Mouse (Mus musculus) small intestine, adult 2 months (tissue): ENCODE measurements at regions not wholly inside any gene's neighbourhood (a gene's known extent, or its start where the extent isn't known, plus 50 kb on each side); places are given as distances from the start of the nearest gene placed in this dataset.
"Not testable (repeated sequence)": the region's sequence is repeated elsewhere in the genome, so short reads cannot be mapped to it uniquely, and the experiment has no call there.

Experiments
- H3K27ac ChIP-seq: fragments of 200-500 bp; 2 replicates; pipeline ENCODE4 v1.5.1; 2012; ENCODE audit warnings: low read depth, low read length, control low read depth, inconsistent platforms; ENCODE audit not compliant: insufficient read depth
- H3K27me3 ChIP-seq: fragments of 200-500 bp; 2 replicates; pipeline ENCODE4 v1.6.1; 2012; ENCODE audit warnings: mild to moderate bottlenecking, moderate library complexity, low read length, inconsistent platforms; ENCODE audit not compliant: control insufficient read depth, insufficient read depth
- H3K36me3 ChIP-seq: fragments of 200-500 bp; 2 replicates; pipeline ENCODE4 v1.6.1; 2012; ENCODE audit warnings: mild to moderate bottlenecking, low read length, control low read depth, inconsistent platforms; ENCODE audit not compliant: control insufficient read depth, insufficient read depth
- H3K4me1 ChIP-seq: fragments of 200-500 bp; 2 replicates; pipeline ENCODE4 v1.6.1; 2012; ENCODE audit warnings: low read length, inconsistent platforms, mixed read lengths; ENCODE audit not compliant: control insufficient read depth, insufficient read depth, insufficient read length
- H3K4me3 ChIP-seq: fragments of 200-500 bp; 2 replicates; pipeline ENCODE4 v1.5.1; 2012; ENCODE audit warnings: low read depth, mild to moderate bottlenecking, control low read depth, inconsistent platforms, low read length, moderate library complexity
- CTCF ChIP-seq: fragments of 200-500 bp; IDR thresholded peaks from 2 replicates; pipeline ENCODE4 v1.5.1; 2012; ENCODE audit warnings: low read depth, mild to moderate bottlenecking, control low read depth, inconsistent platforms, low read length, moderate library complexity, mixed read lengths; ENCODE audit not compliant: insufficient replicate concordance, insufficient read length; ENCODE audit errors: extremely low read depth
- POLR2A ChIP-seq: fragments of 200-500 bp; IDR thresholded peaks from 2 replicates; pipeline ENCODE4 v1.6.1; 2012; ENCODE audit warnings: low read depth, mild to moderate bottlenecking, control low read depth, inconsistent platforms, low read length, moderate library complexity
- WGBS: fragments of 180-500 bp; shearing (Covaris S2); methylation state at CpG from one replicate; pipeline ENCODE4 v1.1.7; 2018; 5-methylcytosine and 5-hydroxymethylcytosine counted together

GRCm38 (mm10) chr14:15914176-15914575 lies 334.9 kb upstream of the Ngly1 start:
- no peaks in the 10 kb centered on the region for H3K27me3 ChIP-seq
- 81% methylated on average over 3 of the region's 3 CpGs for WGBS
- TF ChIP-seq POLR2A (no peak), CTCF (no peak)
- H3K36me3 ChIP-seq, result no peaks in the 10 kb centered on the region
- H3K4me1 ChIP-seq, result no peaks in the 10 kb centered on the region
- H3K4me3 ChIP-seq, result no peak overlapping the region
- H3K27ac ChIP-seq, result no peak overlapping the region

- not testable (repeated sequence) for H3K27ac ChIP-seq, H3K4me1 ChIP-seq, H3K36me3 ChIP-seq, H3K4me3 ChIP-seq, H3K27me3 ChIP-seq
- 76% methylated on average over 3 of the region's 3 CpGs for WGBS
Observed at GRCm38 (mm10) chr14:15924676-15925075, 324.4 kb upstream of the Ngly1 start.

- Histone ChIP-seq H3K27ac (no peak overlapping the region), H3K36me3 (no peaks in the 10 kb centered on the region), H3K4me1 (no peaks in the 10 kb centered on the region), H3K27me3 (no peaks in the 10 kb centered on the region), H3K4me3 (no peak overlapping the region)
- TF ChIP-seq POLR2A (no peak), CTCF (no peak)
Observed at GRCm38 (mm10) chr14:15934729-15935128, 314.4 kb upstream of the Ngly1 start.

- Histone ChIP-seq H3K27ac (no peak overlapping the region), H3K27me3 (no peaks in the 10 kb centered on the region), H3K4me3 (no peak overlapping the region), H3K4me1 (no peaks in the 10 kb centered on the region), H3K36me3 (no peaks in the 10 kb centered on the region)
- TF ChIP-seq POLR2A (no peak), CTCF (no peak)
Observed at GRCm38 (mm10) chr14:15970321-15970720, 278.8 kb upstream of the Ngly1 start.

GRCm38 (mm10) chr14:15970767-15971166 lies 278.3 kb upstream of the Ngly1 start:
- no peaks in the 10 kb centered on the region for H3K27me3 ChIP-seq
- no peak overlapping the region for H3K4me3 ChIP-seq
- no peaks in the 10 kb centered on the region for H3K4me1 ChIP-seq
- TF ChIP-seq POLR2A, result no peak
- TF ChIP-seq CTCF, result no peak
- H3K36me3 ChIP-seq, result no peaks in the 10 kb centered on the region
- H3K27ac ChIP-seq, result no peak overlapping the region

- Histone ChIP-seq H3K36me3 (no peaks in the 10 kb centered on the region), H3K4me1 (no peaks in the 10 kb centered on the region), H3K27ac (no peak overlapping the region), H3K4me3 (no peak overlapping the region), H3K27me3 (no peaks in the 10 kb centered on the region)
- TF ChIP-seq CTCF (no peak), POLR2A (no peak)
Observed at GRCm38 (mm10) chr14:15971306-15971705, 277.8 kb upstream of the Ngly1 start.

GRCm38 (mm10) chr14:15977366-15977765 lies 271.7 kb upstream of the Ngly1 start:
- Histone ChIP-seq H3K27me3 (no peaks in the 10 kb centered on the region), H3K36me3 (no peaks in the 10 kb centered on the region)
- WGBS, result 96% methylated on average over 1 of the region's 1 CpGs

GRCm38 (mm10) chr14:15978329-15978728 lies 270.8 kb upstream of the Ngly1 start:
- H3K27me3 ChIP-seq, result no peaks in the 10 kb centered on the region
- H3K4me3 ChIP-seq, result no peak overlapping the region
- H3K36me3 ChIP-seq, result no peaks in the 10 kb centered on the region
- TF ChIP-seq CTCF, result no peak
- no peak for TF ChIP-seq POLR2A
- no peaks in the 10 kb centered on the region for H3K4me1 ChIP-seq
- WGBS, result 19% methylated on average over 1 of the region's 1 CpGs
- H3K27ac ChIP-seq, result no peak overlapping the region

More at GRCm38 (mm10) chr14:15977366-15977765, 271.7 kb upstream of the Ngly1 start:
- Histone ChIP-seq H3K27ac (no peak overlapping the region), H3K4me1 (no peaks in the 10 kb centered on the region), H3K4me3 (no peak overlapping the region)
- no peak for TF ChIP-seq POLR2A
- TF ChIP-seq CTCF, result no peak
